In genomic region chr3:32581911-32582310, GRCm38 (mm10) we compare ENCODE assay signal across 24 mouse cellular contexts. TPM values are rescaled to one million over a fixed set of nuclear protein-coding genes. Genes with fewer than 3 reads are reported as not detected.
A peak's percentile ranks its signal among the peaks of the same experiment; 100 is the strongest.
DNase-seq lines count a peak whose midpoint lies in the region; ATAC-seq and TF ChIP-seq lines count a peak whose summit lies in the region.
"Had no signal": no experiment of that assay in that cellular context is flagged by ENCODE, and none has a peak within 500 bp of the region (broad histone marks: within the 10 kb centered on the region; RNA-seq: fewer than 3 reads in every experiment).

No protein-coding gene starts in this region.

- H3K36me3 ChIP-seq in megakaryocyte, embryonic 14.5 days (replicated peaks; ENCODE audit: low read length), result peaks cover 67% of the 10 kb centered on the region
- peaks cover 7% of the 10 kb centered on the region; the same call in 1 of the 2 replicates for H3K36me3 ChIP-seq in thymus, adult 2 months (ENCODE audit: control insufficient read depth, insufficient read depth, low read length)

- peak overlapping the region; percentile 42 for H3K4me3 ChIP-seq in megakaryocyte, embryonic 14.5 days (replicated peaks)
- no peak overlapping the region for H3K4me3 ChIP-seq in thymus, adult 2 months (ENCODE audit: control insufficient read depth, insufficient read depth, low read length)
- H3K4me3 ChIP-seq: embryonic facial prominence, embryonic 10.5 days; embryonic facial prominence, embryonic 12.5 days; forebrain, embryonic 13.5 days; forebrain, embryonic 15.5 days had no signal

- peaks cover 39% of the 10 kb centered on the region for H3K4me1 ChIP-seq in megakaryocyte, embryonic 14.5 days
- no peaks in the 10 kb centered on the region for H3K4me1 ChIP-seq in thymus, adult 2 months (replicated peaks; ENCODE audit: control insufficient read depth, insufficient read depth, low read length)
- H3K4me1 ChIP-seq: embryonic facial prominence, embryonic 10.5 days; embryonic facial prominence, embryonic 12.5 days; forebrain, embryonic 13.5 days; forebrain, embryonic 15.5 days had no signal

- no peaks in the 10 kb centered on the region for H3K9me3 ChIP-seq in megakaryocyte, embryonic 14.5 days
- H3K9me3 ChIP-seq: embryonic facial prominence, embryonic 10.5 days; embryonic facial prominence, embryonic 12.5 days; forebrain, embryonic 13.5 days; forebrain, embryonic 15.5 days; G1E had no signal

- DNase-seq in cerebellum, postnatal 14 days, result no peak
- DNase-seq in thymus, adult 2 months, result no peak
- DNase-seq: adrenal gland, adult 8-10 months; adrenal gland, postnatal 14 days; adrenal gland, postnatal 36 days; B cell, adult 2 months; cerebellum, adult 11-12 months; cerebellum, adult 2 months; cerebellum, adult 9-10 months; cerebellum, postnatal 10 days; cerebellum, postnatal 36 days; forebrain, postnatal 0 days had no signal

- no peak for ATAC-seq in megakaryocyte, adult 5-6 weeks (ENCODE audit: poor library complexity, severe bottlenecking)
- ATAC-seq in common myeloid progenitor, adult 5-6 weeks (replicated peaks; ENCODE audit: low read depth, poor library complexity, severe bottlenecking), result 0 out of 2 replicates have a peak, but pooled peaks have one; percentile 52
- ATAC-seq: activated CD4-positive, CD25-positive, alpha-beta regulatory T cell, adult 4 months; CD4-positive, CD25-positive, alpha-beta regulatory T cell, adult 4 months; forebrain, embryonic 13.5 days; forebrain, embryonic 15.5 days; forebrain, postnatal 0 days; Patski had no signal

- H3K27me3 ChIP-seq in megakaryocyte, embryonic 14.5 days (replicated peaks), result no peaks in the 10 kb centered on the region
- H3K27me3 ChIP-seq in thymus, adult 2 months (ENCODE audit: control insufficient read depth, insufficient read depth, low read length), result no peaks in the 10 kb centered on the region
- H3K27me3 ChIP-seq: CH12.LX; embryonic facial prominence, embryonic 12.5 days; forebrain, embryonic 13.5 days; forebrain, embryonic 15.5 days; Patski had no signal

- TF ChIP-seq CTCF in thymus, adult 2 months (IDR thresholded peaks at IDR 0.05; ENCODE audit: borderline replicate concordance, control insufficient read depth, extremely low read depth, insufficient read depth, low read length, poor library complexity), result no peak

- 51% methylated on average over 3 of the region's 3 CpGs for WGBS in thymus, adult 2 months

- TF ChIP-seq POLR2A in thymus, adult 2 months (IDR thresholded peaks at IDR 0.05; ENCODE audit: control insufficient read depth, extremely low read depth, insufficient read depth, low read length, poor library complexity), result no peak

- H3K27ac ChIP-seq in thymus, adult 2 months (ENCODE audit: control insufficient read depth, insufficient read depth, low read length), result no peak overlapping the region
- H3K27ac ChIP-seq: embryonic facial prominence, embryonic 10.5 days; embryonic facial prominence, embryonic 12.5 days; forebrain, embryonic 13.5 days; forebrain, embryonic 15.5 days had no signal

RNA-seq across cellular contexts. Expression of gene Gnb4, which starts 34.5 kb away (rescaled TPM):
- polyA plus RNA-seq in megakaryocyte, embryonic 14.5 days (2012; ENCODE audit: insufficient read depth, low replicate concordance), result 0.63 TPM in 1 of 2 replicates, not detected in the other
- 1.8 and 2.7 TPM in 2 replicates for total RNA-seq in megakaryocyte, adult 5-6 weeks (2015)
- total RNA-seq in megakaryocyte, adult 5-6 weeks (2017), result 2.0 and 5.2 TPM in 2 replicates
- total RNA-seq in common myeloid progenitor, adult 5-6 weeks (2017), result 28.6 and 32.8 TPM in 2 replicates
- polyA plus RNA-seq in thymus, adult 2 months (2012; rRNA removed), result 35.1 and 42.2 TPM in 2 replicates

RNA-seq across cellular contexts. Expression of gene Mfn1, which starts 52.6 kb away (rescaled TPM):
- polyA plus RNA-seq in megakaryocyte, embryonic 14.5 days (2012; ENCODE audit: insufficient read depth, low replicate concordance), result 2.7 TPM in 1 of 2 replicates, not detected in the other
- 20.3 and 29.8 TPM in 2 replicates for total RNA-seq in megakaryocyte, adult 5-6 weeks (2015)
- 16.9 and 21.4 TPM in 2 replicates for total RNA-seq in megakaryocyte, adult 5-6 weeks (2017)
- total RNA-seq in common myeloid progenitor, adult 5-6 weeks (2017), result 32.8 and 48.1 TPM in 2 replicates
- polyA plus RNA-seq in thymus, adult 2 months (2012; rRNA removed), result 7.2 and 9.6 TPM in 2 replicates
